Mouse (Mus musculus): ENCODE data around the gene Aar2. TPM values are rescaled to one million over a fixed set of nuclear protein-coding genes. Genes with fewer than 3 reads are reported as not detected.

Aar2 gene
- total and polyA plus RNA-seq, 2 experiments, result 10.4 to 20.0 TPM

DNA sequence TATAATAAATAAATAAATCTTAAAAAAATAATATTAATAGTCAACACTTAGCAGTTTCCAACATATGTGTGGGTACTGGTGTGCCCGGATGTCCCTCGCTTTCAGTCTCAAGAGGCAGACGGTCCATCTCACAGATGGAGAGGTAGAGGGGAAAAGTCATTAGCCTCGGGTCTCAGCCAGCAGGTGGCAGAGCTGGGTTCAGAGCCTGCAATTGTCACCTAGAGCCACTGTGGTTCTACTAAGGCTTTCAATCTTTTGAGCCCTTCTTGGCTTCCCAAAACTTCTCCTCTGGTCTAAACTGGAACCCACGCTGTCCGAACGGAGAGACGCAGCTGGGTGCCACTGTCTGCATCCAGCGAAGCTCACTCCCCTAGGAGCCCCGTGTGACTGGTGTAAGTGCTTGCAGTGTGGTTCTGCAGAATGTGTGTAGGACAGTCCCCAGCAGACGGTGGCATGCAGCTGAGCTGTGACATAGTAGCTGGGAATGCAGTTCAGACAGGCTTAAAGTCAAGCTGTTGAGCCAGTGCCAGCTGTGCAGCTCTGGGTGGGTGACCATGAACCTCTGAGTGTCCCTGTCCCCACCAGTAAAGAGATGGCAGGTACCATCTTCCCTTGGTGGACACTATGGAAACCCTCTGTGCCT is 36.9 kb downstream of the Aar2 start:
- TF ChIP-seq CTCF (IDR thresholded peaks at IDR 0.05; ENCODE audit: low read depth, low read length) (peak; percentile 50), POLR2A (IDR thresholded peaks at IDR 0.05; ENCODE audit: extremely low read depth, insufficient read depth, low read length) (no peak)
- Histone ChIP-seq H3K9ac (ENCODE audit: low read depth, low read length) (no peak overlapping the region), H3K27me3 (ENCODE audit: control insufficient read depth, insufficient read depth, low read length) (no peaks in the 10 kb centered on the region), H3K4me3 (ENCODE audit: insufficient read depth, low read depth, low read length) (no peak overlapping the region), H3K79me2 (ENCODE audit: control insufficient read depth, insufficient read depth, low read length) (no peaks in the 10 kb centered on the region), H3K36me3 (ENCODE audit: control insufficient read depth, insufficient read depth, low read length) (no peaks in the 10 kb centered on the region), H3K27ac (replicated peaks; ENCODE audit: insufficient read depth, low read depth, low read length) (no peak overlapping the region), H3K4me1 (ENCODE audit: control insufficient read depth, insufficient read depth, low read length) (no peaks in the 10 kb centered on the region)
- 60% methylated on average over 11 of the region's 11 CpGs for WGBS
- DNase-seq (ENCODE audit: extremely low read depth, low read depth, low spot score), result no peak

DNA sequence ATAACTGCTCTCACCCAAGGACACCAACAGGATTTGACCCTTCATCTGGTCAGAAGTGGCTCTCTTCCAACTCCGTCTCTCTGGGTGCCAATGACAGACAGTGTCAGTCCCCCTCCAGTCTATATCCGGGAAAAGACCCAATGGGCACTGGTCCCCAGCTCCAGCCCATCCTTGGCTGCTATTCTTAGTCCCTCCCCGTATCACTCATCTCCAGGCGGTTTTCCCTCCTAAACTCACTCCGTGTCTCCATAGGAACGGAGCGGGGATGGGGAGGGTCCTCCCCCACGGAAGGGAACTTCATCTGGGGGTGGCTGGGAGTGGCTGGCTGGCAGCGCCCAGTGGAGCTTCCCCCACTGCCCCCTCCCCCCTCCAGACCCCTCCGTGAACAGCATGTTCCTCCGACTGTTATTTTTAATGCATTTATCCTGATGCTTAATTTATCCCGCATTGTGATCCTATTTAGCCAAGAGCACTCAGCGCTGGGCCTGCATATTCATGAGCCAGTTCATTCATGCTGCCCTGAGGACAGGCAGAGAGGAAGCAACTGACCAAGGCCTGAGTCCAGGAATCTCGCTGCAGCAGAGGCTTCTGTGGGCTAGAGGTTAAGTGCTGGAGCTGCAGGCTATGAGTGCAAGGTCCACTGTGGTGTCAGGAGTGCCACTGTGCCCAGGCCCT is 37.5 kb downstream of the Aar2 start:
- H3K36me3 ChIP-seq (ENCODE audit: control insufficient read depth, insufficient read depth, low read length), result no peaks in the 10 kb centered on the region
- no peak overlapping the region for H3K4me3 ChIP-seq (ENCODE audit: insufficient read depth, low read depth, low read length)
- peak; percentile 73 for DNase-seq (ENCODE audit: extremely low read depth, low read depth, low spot score)
- TF ChIP-seq POLR2A (IDR thresholded peaks at IDR 0.05; ENCODE audit: extremely low read depth, insufficient read depth, low read length) (no peak), CTCF (IDR thresholded peaks at IDR 0.05; ENCODE audit: low read depth, low read length) (no peak)
- H3K79me2 ChIP-seq (ENCODE audit: control insufficient read depth, insufficient read depth, low read length), result no peaks in the 10 kb centered on the region
- no peaks in the 10 kb centered on the region for H3K27me3 ChIP-seq (ENCODE audit: control insufficient read depth, insufficient read depth, low read length)
- no peak overlapping the region for H3K9ac ChIP-seq (ENCODE audit: low read depth, low read length)
- H3K4me1 ChIP-seq (ENCODE audit: control insufficient read depth, insufficient read depth, low read length), result no peaks in the 10 kb centered on the region
- H3K27ac ChIP-seq (replicated peaks; ENCODE audit: insufficient read depth, low read depth, low read length), result no peak overlapping the region
- WGBS, result 67% methylated on average over 14 of the region's 14 CpGs

DNA sequence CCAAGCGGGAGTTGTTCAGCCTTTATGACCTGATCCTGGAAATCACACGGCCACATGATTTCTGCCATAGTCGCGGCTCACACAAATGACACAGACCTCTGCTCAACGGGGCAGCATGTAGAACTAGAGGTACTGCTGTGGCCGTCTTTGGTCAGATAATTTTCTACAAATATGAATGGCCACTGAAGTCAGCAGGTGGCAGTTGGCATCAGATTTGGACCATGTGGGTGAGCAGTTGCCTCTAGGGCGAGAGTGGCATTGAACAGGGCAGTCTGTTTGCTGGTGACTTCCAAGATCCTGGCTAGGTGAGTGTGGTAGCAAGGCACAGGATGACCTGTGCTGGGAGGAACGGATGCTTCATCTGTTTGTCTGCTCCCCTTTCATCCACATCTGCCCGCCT is 42.1 kb downstream of the Aar2 start:
- H3K9ac ChIP-seq (ENCODE audit: low read depth, low read length), result no peak overlapping the region
- no peak for TF ChIP-seq POLR2A (IDR thresholded peaks at IDR 0.05; ENCODE audit: extremely low read depth, insufficient read depth, low read length)
- no peak for TF ChIP-seq CTCF (IDR thresholded peaks at IDR 0.05; ENCODE audit: low read depth, low read length)
- DNase-seq (ENCODE audit: extremely low read depth, low read depth, low spot score), result no peak
- H3K4me1 ChIP-seq (ENCODE audit: control insufficient read depth, insufficient read depth, low read length), result no peaks in the 10 kb centered on the region
- no peaks in the 10 kb centered on the region for H3K27me3 ChIP-seq (ENCODE audit: control insufficient read depth, insufficient read depth, low read length)
- 91% methylated on average over 9 of the region's 9 CpGs for WGBS
- no peak overlapping the region for H3K4me3 ChIP-seq (ENCODE audit: insufficient read depth, low read depth, low read length)
- no peaks in the 10 kb centered on the region for H3K79me2 ChIP-seq (ENCODE audit: control insufficient read depth, insufficient read depth, low read length)
- H3K36me3 ChIP-seq (ENCODE audit: control insufficient read depth, insufficient read depth, low read length), result no peaks in the 10 kb centered on the region
- no peak overlapping the region for H3K27ac ChIP-seq (replicated peaks; ENCODE audit: insufficient read depth, low read depth, low read length)

DNA sequence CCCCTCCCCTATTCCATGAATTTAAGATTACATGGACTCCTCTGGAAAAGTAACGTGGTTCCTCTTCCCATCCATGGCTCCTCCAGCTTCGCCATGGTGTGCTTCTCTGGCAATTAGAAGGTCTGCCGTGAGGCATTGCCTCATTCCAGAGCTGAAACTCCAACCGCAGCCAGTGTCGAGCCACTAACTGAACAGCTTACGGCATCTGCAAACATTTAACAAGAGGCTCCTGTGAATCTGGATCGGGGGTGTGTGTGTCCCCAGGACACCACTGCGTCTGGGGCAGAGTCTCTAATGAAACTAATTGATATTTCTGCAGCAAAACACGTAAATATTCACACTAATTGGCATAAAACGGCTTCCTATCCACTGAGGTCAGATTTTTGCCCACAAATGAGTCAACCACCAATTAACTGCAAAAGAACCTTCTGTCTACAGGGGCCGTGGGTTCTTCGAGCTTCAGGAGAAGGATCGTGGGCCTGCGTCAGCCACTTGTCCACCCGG is 47.7 kb downstream of the Aar2 start:
- Histone ChIP-seq H3K27ac (replicated peaks; ENCODE audit: insufficient read depth, low read depth, low read length) (no peak overlapping the region), H3K36me3 (ENCODE audit: control insufficient read depth, insufficient read depth, low read length) (no peaks in the 10 kb centered on the region), H3K4me3 (ENCODE audit: insufficient read depth, low read depth, low read length) (no peak overlapping the region), H3K9ac (ENCODE audit: low read depth, low read length) (no peak overlapping the region), H3K4me1 (ENCODE audit: control insufficient read depth, insufficient read depth, low read length) (no peaks in the 10 kb centered on the region), H3K27me3 (ENCODE audit: control insufficient read depth, insufficient read depth, low read length) (no peaks in the 10 kb centered on the region; the same call in 1 of the 2 replicates), H3K79me2 (ENCODE audit: control insufficient read depth, insufficient read depth, low read length) (no peaks in the 10 kb centered on the region)
- WGBS, result 50% methylated on average over 15 of the region's 15 CpGs
- no peak for DNase-seq (ENCODE audit: extremely low read depth, low read depth, low spot score)
- TF ChIP-seq CTCF (IDR thresholded peaks at IDR 0.05; ENCODE audit: low read depth, low read length) (no peak), POLR2A (IDR thresholded peaks at IDR 0.05; ENCODE audit: extremely low read depth, insufficient read depth, low read length) (no peak)

DNA sequence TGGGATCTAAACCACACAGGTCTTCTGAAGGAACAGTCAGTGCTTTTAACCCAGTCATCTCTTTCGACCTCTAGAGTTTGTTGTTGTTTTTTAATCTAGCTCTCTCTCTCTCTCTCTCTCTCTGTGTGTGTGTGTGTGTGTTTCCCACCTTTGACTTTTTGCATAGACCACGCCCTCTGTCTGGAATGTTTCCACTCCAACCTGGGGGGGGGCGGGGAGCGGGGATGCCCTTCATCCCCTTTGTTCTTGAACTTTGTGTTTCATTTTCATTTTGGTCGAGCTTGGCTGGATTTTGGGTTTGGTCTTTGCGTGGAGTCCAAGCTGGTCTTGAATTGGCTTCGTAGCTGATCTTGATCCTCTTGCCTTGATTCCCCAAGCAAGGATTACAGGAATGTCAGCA is 55.2 kb downstream of the Aar2 start:
- Histone ChIP-seq H3K27ac (replicated peaks; ENCODE audit: insufficient read depth, low read depth, low read length) (no peak overlapping the region), H3K4me1 (ENCODE audit: control insufficient read depth, insufficient read depth, low read length) (no peaks in the 10 kb centered on the region), H3K4me3 (ENCODE audit: insufficient read depth, low read depth, low read length) (no peak overlapping the region), H3K36me3 (ENCODE audit: control insufficient read depth, insufficient read depth, low read length) (no peaks in the 10 kb centered on the region), H3K79me2 (ENCODE audit: control insufficient read depth, insufficient read depth, low read length) (no peaks in the 10 kb centered on the region), H3K27me3 (ENCODE audit: control insufficient read depth, insufficient read depth, low read length) (no peaks in the 10 kb centered on the region; the same call in 1 of the 2 replicates), H3K9ac (ENCODE audit: low read depth, low read length) (no peak overlapping the region)
- DNase-seq (ENCODE audit: extremely low read depth, low read depth, low spot score), result no peak
- 73% methylated on average over 7 of the region's 7 CpGs for WGBS
- TF ChIP-seq POLR2A (IDR thresholded peaks at IDR 0.05; ENCODE audit: extremely low read depth, insufficient read depth, low read length) (no peak), CTCF (IDR thresholded peaks at IDR 0.05; ENCODE audit: low read depth, low read length) (no peak)

DNA sequence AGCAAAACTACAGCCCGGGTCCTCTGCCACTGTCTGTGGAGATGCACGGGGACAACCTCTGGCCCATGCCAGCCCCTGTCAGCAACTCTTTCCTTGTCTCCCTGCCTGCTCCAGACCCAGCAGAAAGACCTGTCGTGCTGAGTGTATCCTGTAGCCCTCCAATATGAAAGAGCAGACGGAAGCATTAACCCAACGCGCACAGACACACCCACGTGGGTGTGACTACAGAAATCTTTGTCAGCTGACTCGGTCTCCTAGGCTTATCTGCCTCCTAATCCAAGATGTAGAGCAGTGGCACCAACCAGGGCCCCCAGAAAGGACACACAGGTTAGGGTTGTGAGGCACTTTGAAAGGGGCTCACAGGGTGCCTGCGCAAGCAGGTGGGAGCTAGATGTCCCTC is 56.3 kb downstream of the Aar2 start:
- H3K79me2 ChIP-seq (ENCODE audit: control insufficient read depth, insufficient read depth, low read length), result no peaks in the 10 kb centered on the region
- no peaks in the 10 kb centered on the region; the same call in 1 of the 2 replicates for H3K27me3 ChIP-seq (ENCODE audit: control insufficient read depth, insufficient read depth, low read length)
- TF ChIP-seq CTCF (IDR thresholded peaks at IDR 0.05; ENCODE audit: low read depth, low read length) (no peak), POLR2A (IDR thresholded peaks at IDR 0.05; ENCODE audit: extremely low read depth, insufficient read depth, low read length) (no peak)
- H3K4me1 ChIP-seq (ENCODE audit: control insufficient read depth, insufficient read depth, low read length), result no peaks in the 10 kb centered on the region
- H3K27ac ChIP-seq (replicated peaks; ENCODE audit: insufficient read depth, low read depth, low read length), result no peak overlapping the region
- no peaks in the 10 kb centered on the region for H3K36me3 ChIP-seq (ENCODE audit: control insufficient read depth, insufficient read depth, low read length)
- no peak overlapping the region for H3K4me3 ChIP-seq (ENCODE audit: insufficient read depth, low read depth, low read length)
- 83% methylated on average over 9 of the region's 9 CpGs for WGBS
- no peak for DNase-seq (ENCODE audit: extremely low read depth, low read depth, low spot score)
- H3K9ac ChIP-seq (ENCODE audit: low read depth, low read length), result no peak overlapping the region
